Mouse (Mus musculus) embryonic fibroblast, embryonic 13.5 days (primary cell): ENCODE measurements at regions not wholly inside any gene's neighbourhood (a gene's known extent, or its start where the extent isn't known, plus 50 kb on each side); places are given as distances from the start of the nearest gene placed in this dataset.
"Not testable (repeated sequence)": the region's sequence is repeated elsewhere in the genome, so short reads cannot be mapped to it uniquely, and the experiment has no call there.

Source experiments
- H3K27ac ChIP-seq: 2 replicates; pipeline ENCODE4 v1.5.1; 2012; ENCODE audit warnings: low read length, control low read depth, inconsistent platforms; ENCODE audit not compliant: insufficient read depth
- H3K4me1 ChIP-seq: 2 replicates; pipeline ENCODE4 v1.6.1; 2011; ENCODE audit warnings: low read length; ENCODE audit not compliant: control insufficient read depth, insufficient read depth
- H3K4me3 ChIP-seq: 2 replicates; pipeline ENCODE4 v1.5.1; 2011; ENCODE audit warnings: mild to moderate bottlenecking, control low read depth, low read length; ENCODE audit not compliant: insufficient read depth
- CTCF ChIP-seq: IDR thresholded peaks from 2 replicates; pipeline ENCODE4 v1.5.1; 2011; ENCODE audit warnings: mild to moderate bottlenecking, control low read depth, low read length, moderate library complexity, borderline replicate concordance; ENCODE audit not compliant: insufficient read depth
- POLR2A ChIP-seq: IDR thresholded peaks from 2 replicates; pipeline ENCODE4 v1.6.1; 2011; ENCODE audit warnings: low read depth, mild to moderate bottlenecking, control low read depth, low read length, moderate library complexity

GRCm38 (mm10) chr2:39325715-39326493, 99.7 kb upstream of the Ppp6c start:
- TF ChIP-seq POLR2A: no peak
- no peak for TF ChIP-seq CTCF
- Histone ChIP-seq H3K4me3 (no peak overlapping the region), H3K27ac (no peak overlapping the region)

GRCm38 (mm10) chr2:39325122-39325521, 98.9 kb upstream of the Ppp6c start:
- not testable (repeated sequence) for H3K4me1 ChIP-seq, H3K4me3 ChIP-seq, H3K27ac ChIP-seq

More at GRCm38 (mm10) chr2:39325715-39326493, 99.7 kb upstream of the Ppp6c start:
- H3K4me1 ChIP-seq: no peaks in the 10 kb centered on the region

GRCm38 (mm10) chr2:39299798-39300382, 73.6 kb upstream of the Ppp6c start:
- TF ChIP-seq POLR2A: no peak
- TF ChIP-seq CTCF: no peak
- H3K27ac ChIP-seq: no peak overlapping the region
- no peak overlapping the region for H3K4me3 ChIP-seq
- H3K4me1 ChIP-seq: no peaks in the 10 kb centered on the region

- Histone ChIP-seq H3K27ac (no peak overlapping the region), H3K4me3 (no peak overlapping the region), H3K4me1 (no peaks in the 10 kb centered on the region)
- TF ChIP-seq POLR2A (no peak), CTCF (no peak)
These were observed 73.0 kb upstream of the Ppp6c start for GRCm38 (mm10) chr2:39299290-39299689.

GRCm38 (mm10) chr2:39295435-39295834, 69.2 kb upstream of the Ppp6c start:
- Histone ChIP-seq H3K27ac (no peak overlapping the region), H3K4me1 (no peaks in the 10 kb centered on the region), H3K4me3 (no peak overlapping the region)
- TF ChIP-seq CTCF (no peak), POLR2A (no peak)

- H3K4me1 ChIP-seq: no peaks in the 10 kb centered on the region
- H3K4me3 ChIP-seq: no peak overlapping the region
- no peak overlapping the region for H3K27ac ChIP-seq
- TF ChIP-seq POLR2A (no peak), CTCF (no peak)
These were observed 52.0 kb upstream of the Ppp6c start for GRCm38 (mm10) chr2:39278218-39278617.
